Mouse (Mus musculus) frontal cortex, postnatal 10 days (tissue): Measurements from ENCODE around the gene BC004004.
"Not testable (repeated sequence)": the region's sequence is repeated elsewhere in the genome, so short reads cannot be mapped to it uniquely, and the experiment has no call there.

Source experiments
- DNase-seq, 2 experiments: peaks; one replicate each; pipeline ENCODE4 v3.0.0; 2022; ENCODE audit warnings: low spot score in 2 of 2, mixed read lengths in 1 of 2

Gene BC004004

GRCm38 (mm10) chr17:29346496-29347125 lies 78.0 kb downstream of the BC004004 start:
- DNase-seq: peak; percentile 61 to 67

DNA sequence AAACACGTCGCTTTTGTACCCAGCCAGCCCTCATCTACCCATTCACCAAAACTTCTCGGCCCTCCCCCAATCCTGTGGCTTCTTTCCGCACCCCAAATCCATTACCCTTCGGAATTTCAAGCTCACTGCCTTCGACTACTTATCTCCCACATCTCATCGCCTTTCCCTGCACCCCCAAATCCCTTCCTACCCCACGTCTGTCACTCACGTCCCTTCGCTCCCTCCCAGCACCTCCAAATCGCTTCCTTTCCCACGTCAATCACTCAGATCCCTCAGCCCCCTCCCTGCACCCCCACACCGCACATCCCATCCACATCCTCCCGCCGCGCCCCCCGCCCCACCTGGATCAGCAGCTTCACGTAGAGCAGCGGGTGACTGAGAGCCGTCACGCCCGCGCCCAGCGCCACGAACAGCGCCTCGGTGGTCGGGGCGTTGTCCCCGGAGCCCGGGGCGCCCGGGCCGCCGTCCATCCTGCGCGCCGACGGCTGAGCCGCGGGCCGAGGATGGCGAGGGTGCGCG lies 78.6 kb downstream of the BC004004 start:
- peak; percentile 50 to 64 for DNase-seq

- DNase-seq: peak; percentile 94 to 97
These were observed 79.2 kb downstream of the BC004004 start, which contains the start of gene Mtch1 for GRCm38 (mm10) chr17:29347645-29348256. Gene Mtch1, minus strand, starts transcription at chr17:29347934.

GRCm38 (mm10) chr17:29348996-29349395 lies 80.4 kb downstream of the BC004004 start:
- DNase-seq: no peak

DNA sequence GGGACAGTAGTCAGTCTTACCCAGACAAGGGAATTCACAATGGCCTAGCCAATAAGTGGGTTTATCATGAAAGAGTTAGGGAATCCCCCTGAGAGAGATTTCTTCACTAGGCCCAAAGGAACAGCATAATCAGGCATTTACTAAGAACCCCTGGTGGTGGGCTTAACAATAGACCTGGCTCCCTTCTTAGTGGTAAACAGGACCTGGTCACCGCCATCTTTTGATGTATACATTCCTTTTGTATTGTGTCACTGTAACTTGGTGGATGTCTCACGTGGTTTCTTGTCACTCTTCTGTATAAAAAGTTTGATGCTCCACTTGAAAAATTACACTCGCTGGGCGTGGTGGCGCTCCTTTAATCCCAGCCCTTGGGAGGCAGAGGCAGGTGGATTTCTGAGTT lies 82.5 kb downstream of the BC004004 start:
- not testable (repeated sequence) for DNase-seq

DNA sequence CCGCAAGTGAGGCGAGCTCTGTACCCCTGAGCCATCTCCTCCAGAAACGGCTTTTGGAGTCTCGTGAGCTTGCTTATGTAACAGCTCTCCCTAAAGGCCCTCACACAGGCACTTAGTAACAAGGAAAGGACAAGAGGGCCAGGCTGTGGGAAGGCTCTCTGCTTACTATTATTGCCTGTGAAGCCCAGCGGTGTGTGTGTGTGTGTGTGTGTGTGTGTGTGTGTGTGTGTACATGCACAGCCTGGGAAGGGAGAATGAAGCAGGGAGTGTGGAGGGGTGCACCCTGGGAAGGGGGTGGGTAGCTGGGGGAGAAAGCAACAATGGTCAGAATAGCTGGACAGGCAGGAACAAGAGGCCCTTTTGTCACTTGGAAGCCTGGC lies 86.9 kb downstream of the BC004004 start:
- no peak for DNase-seq

DNA sequence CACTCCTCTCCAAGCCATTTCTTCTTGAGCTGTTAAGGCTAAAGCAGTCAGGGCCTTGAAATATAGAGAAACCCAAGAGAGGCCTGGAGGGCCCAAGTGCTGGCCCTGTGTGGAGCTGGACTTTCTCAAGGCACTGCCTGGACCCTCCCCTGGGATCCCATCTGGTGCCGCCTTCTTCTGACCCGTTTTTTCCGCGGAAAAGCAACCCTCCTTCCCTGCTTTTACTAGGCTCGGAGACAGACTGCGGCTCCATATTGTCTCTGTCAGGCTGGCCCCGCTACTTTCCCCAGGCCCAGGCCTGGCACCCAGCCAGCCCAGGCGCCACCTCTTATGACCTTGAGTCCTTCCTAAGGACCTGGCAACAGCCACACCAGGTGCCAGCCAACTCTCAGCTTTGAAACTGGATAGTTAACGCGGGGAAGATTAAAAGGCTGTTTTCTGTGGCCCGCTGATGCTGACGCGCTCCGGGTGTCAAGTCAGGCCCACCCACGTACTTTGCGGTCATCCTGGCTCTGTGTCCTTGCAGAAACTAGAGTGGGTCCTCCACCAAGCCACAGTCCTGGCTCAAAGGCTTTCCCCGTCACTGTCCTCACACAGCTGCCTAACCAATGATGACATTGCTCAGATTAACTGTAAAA lies 87.4 kb downstream of the BC004004 start:
- peak in 1 of 2 experiments; percentile 56 for DNase-seq

DNA sequence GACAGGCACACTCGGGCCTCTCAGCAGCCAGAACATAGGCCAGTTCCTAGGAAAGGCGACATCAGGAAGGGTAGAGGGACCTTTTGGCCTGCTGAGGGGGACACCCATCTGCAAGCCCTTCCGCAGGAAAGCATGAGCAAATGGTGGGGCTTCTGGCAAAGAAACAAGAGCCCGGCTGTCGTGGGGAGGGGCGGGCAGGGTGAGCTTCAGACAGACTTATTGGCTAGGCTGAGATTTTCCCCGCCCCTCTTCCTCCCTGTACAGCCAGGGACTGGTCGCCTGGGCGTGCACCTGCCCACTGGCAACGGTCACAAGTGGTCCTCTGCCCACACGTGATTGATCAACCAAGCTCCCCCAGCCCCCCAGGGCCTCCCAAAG lies 87.9 kb downstream of the BC004004 start:
- DNase-seq: peak; percentile 59 to 77

DNA sequence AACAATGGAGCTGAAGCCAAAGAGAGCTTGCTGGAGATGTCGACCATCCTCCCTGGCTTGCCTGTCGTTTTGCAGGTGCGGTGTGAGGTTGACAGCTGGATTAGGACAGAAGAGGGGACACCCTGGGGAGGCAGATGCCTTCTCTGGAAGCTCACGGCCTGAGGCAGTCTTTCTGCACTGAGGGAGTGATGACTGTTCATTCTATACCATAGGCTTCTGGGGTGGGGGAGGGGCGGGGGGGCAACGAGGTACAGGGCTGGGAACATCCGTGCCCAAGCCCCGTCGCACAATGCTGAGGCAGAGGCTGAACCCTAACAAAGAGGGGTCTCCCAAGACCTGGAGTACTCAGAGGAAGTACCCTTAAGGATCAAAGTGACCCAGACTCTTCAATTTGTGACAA lies 88.3 kb downstream of the BC004004 start:
- DNase-seq: no peak

DNA sequence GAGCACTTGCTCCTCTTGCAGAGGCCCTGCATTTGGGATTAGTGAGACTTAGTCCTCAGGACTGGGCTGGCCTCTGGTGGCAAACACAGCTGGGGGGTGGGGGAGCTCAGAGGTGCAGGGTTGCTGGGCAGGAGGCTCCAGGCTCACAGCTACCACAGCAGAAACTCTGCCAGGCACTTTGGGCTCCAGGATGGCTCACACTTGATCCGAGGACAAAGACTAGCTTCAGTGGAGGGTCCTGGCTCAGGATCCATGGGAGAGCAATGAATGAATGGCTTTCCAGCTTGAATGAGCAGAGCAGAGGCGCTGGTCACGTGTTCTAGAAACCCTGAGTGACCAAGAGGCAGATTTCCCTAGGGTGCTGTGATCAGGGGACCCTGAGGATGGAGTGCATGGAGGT lies 90.3 kb downstream of the BC004004 start:
- DNase-seq: no peak

DNA sequence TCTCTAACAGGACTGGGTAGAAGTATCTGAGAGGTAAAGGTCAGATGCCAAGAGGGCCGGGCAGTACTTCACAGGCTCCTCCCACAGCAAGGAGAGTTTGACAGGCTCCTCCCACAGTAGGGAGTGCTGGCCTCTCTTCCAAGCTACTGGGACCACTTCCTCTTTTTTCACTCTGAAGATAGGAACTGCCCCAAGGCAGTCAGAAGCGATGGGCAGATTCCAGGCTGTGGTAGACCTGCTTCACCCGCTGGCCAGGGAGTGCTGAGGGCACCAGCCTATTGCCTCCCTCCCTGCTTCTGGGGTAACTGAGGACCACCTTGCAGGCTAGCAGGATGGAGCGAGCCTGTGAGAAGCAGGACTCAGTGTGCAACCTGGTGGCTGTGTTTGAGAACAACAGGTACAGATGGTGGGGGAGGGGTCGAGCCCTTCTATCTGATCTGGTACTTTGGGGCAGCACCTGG lies 92.2 kb downstream of the BC004004 start, which contains the start of gene Fgd2:
Fgd2 (plus strand) TSS at position 154 of the 461 bp plus-strand sequence.
- DNase-seq: no peak

DNA sequence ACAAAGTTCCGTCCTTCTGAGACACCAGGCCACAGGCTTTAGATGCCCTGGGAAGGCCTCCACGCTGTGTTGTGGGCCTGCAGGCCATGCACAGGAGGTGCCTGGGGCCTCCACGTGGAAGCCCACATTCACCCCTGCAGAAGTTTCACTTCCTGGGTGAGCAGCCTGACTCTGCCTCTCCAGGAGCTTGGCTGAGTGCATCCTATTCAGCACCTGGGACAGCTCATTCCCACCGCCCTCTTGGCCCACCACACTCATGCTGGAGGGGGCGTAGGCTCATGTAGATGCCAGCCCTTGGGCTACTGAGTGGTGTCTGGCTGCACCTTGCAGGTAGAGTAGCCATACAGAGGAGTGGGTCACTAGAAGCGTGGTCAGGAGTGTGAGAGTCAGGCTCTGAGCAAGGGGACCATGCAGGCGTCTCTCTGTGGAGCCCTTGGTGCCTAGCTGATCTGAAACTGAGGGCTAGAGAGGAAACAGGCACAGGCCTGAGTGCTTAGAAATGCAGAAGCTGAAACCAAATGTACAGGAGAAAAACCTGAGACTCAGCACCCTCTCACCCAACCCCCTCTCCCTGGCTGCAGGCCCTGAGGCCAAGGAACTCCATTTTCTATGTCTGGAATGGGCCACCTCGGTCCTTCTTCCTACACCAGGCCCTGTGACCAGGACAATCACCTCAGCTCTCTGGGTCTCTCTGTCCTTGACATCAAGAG lies 93.5 kb downstream of the BC004004 start:
- DNase-seq: no peak

DNA sequence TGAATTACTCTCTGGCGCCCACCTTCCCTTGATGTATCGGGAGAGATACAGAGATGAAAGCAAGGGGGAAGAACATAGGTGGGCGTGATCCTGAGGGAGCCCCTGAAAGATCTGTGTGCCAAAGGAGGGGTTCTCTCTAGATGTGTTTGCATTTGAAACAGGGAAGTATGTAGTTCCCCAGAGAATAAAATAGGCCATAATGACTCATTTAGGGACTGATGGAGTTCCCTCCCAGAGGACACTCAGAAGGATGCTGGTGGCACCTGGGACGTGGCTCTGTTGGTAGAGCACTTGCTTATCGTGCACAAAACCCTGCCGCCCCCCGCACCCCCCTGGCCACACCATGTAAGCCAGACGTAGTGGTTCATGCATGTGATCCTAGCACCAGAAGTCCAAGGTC lies 94.5 kb downstream of the BC004004 start:
- no peak for DNase-seq
